Mouse (Mus musculus) cerebellum, adult 11-12 months (tissue): ENCODE measurements at regions not wholly inside any gene's neighbourhood (a gene's known extent, or its start where the extent isn't known, plus 50 kb on each side); places are given as distances from the start of the nearest gene placed in this dataset.

Source experiments
- DNase-seq: peaks from one replicate; pipeline ENCODE4 v3.0.0; 2022

GRCm38 (mm10) chr6:104309166-104309565 is 183.4 kb upstream of the Cntn6 start:
- peak; percentile 82 for DNase-seq

- peak; percentile 98 for DNase-seq
These were observed 179.6 kb upstream of the Cntn6 start for GRCm38 (mm10) chr6:104312993-104313392.

- DNase-seq, result peak; percentile 66
These were observed 174.1 kb upstream of the Cntn6 start for GRCm38 (mm10) chr6:104318451-104318850.

- no peak for DNase-seq
These were observed 170.4 kb upstream of the Cntn6 start for GRCm38 (mm10) chr6:104322182-104322581.

GRCm38 (mm10) chr6:104339134-104339848 is 153.3 kb upstream of the Cntn6 start:
- no peak for DNase-seq

- peak; percentile 14 for DNase-seq
These were observed 148.6 kb upstream of the Cntn6 start for GRCm38 (mm10) chr6:104343986-104344385.
